Mouse (Mus musculus) stomach, embryonic 14.5 days (tissue): Measurements from ENCODE around the gene Atrnl1. TPM values are rescaled to one million over a fixed set of nuclear protein-coding genes. Genes with fewer than 3 reads are reported as not detected.
"Not testable (repeated sequence)": the region's sequence is repeated elsewhere in the genome, so short reads cannot be mapped to it uniquely, and the experiment has no call there.

Experiments
- ATAC-seq: fragments of 200-750 bp; cut with Nextera tagmentation; 2 replicates; pipeline ENCODE4 v1.8.0; 2017; ENCODE audit warnings: low read depth, moderate TSS enrichment; ENCODE audit not compliant: insufficient number of reproducible peaks, insufficient read depth, low FRiP score
- H3K27ac ChIP-seq: fragments of 300-500 bp; sonication (generic); 2 replicates; pipeline ENCODE4 v1.5.1; 2014; ENCODE audit warnings: mild to moderate bottlenecking, low read length, moderate library complexity, mixed read lengths
- H3K27me3 ChIP-seq: fragments of 300-500 bp; sonication (generic); 2 replicates; pipeline ENCODE4 v1.6.1; 2014; ENCODE audit warnings: low read length, control low read depth, mixed read lengths; ENCODE audit not compliant: control insufficient read depth, insufficient read depth
- H3K36me3 ChIP-seq: fragments of 300-500 bp; sonication (generic); 2 replicates; pipeline ENCODE4 v1.6.1; 2014; ENCODE audit warnings: mild to moderate bottlenecking, control low read depth, low read length, moderate library complexity, mixed read lengths; ENCODE audit not compliant: control insufficient read depth, insufficient read depth
- H3K4me1 ChIP-seq: fragments of 300-500 bp; sonication (generic); 2 replicates; pipeline ENCODE4 v1.6.1; 2014; ENCODE audit warnings: low read length, control low read depth, mixed read lengths; ENCODE audit not compliant: control insufficient read depth, insufficient read depth
- H3K4me2 ChIP-seq: fragments of 300-500 bp; sonication (generic); replicated peaks from 2 replicates; pipeline ENCODE4 v1.6.1; 2014; ENCODE audit warnings: low read depth, low read length, control low read depth
- H3K4me3 ChIP-seq: fragments of 300-500 bp; sonication (generic); 2 replicates; pipeline ENCODE4 v1.5.1; 2014; ENCODE audit warnings: low read depth, low read length, control low read depth
- H3K9ac ChIP-seq: fragments of 300-500 bp; sonication (generic); replicated peaks from 2 replicates; pipeline ENCODE4 v1.6.1; 2014; ENCODE audit warnings: low read depth, mild to moderate bottlenecking, control low read depth, low read length, moderate library complexity, mixed read lengths
- H3K9me3 ChIP-seq: fragments of 300-500 bp; sonication (generic); 2 replicates; pipeline ENCODE4 v1.6.1; 2016; ENCODE audit warnings: low read depth, low read length, control low read depth; ENCODE audit not compliant: control insufficient read depth
- WGBS: fragments of 180-500 bp; shearing (Covaris S2); extraction: QIAGEN DNeasy Blood & Tissue Kit; methylation state at CpG from one replicate; pipeline ENCODE4 v1.1.7; 2014; 5-methylcytosine and 5-hydroxymethylcytosine counted together
- polyA plus RNA-seq: library from polyadenylated mRNA; unstranded; fragments of >200 nt; fragmentation: Nextera tagmentation; extraction: Ambion mirVana; gene quantifications from 2 replicates; pipeline ENCODE4 v1.2.1, GENCODE M21; 2014

The Atrnl1 gene
- polyA plus RNA-seq, 1 experiment from 2014 or later, result 8.2 TPM

- WGBS, result 59% methylated on average over 10 of the region's 10 CpGs
- Histone ChIP-seq H3K4me1 (no peaks in the 10 kb centered on the region), H3K9ac (no peak overlapping the region), H3K27ac (no peak overlapping the region), H3K9me3 (no peaks in the 10 kb centered on the region), H3K4me2 (no peak overlapping the region), H3K36me3 (no peaks in the 10 kb centered on the region; the same call in 1 of the 2 replicates), H3K4me3 (no peak overlapping the region), H3K27me3 (no peaks in the 10 kb centered on the region)
- no peak for ATAC-seq
Observed at GRCm38 (mm10) chr19:57988559-57989093, 377.8 kb downstream of the Atrnl1 start.

GRCm38 (mm10) chr19:57991099-57991760, 380.4 kb downstream of the Atrnl1 start:
- H3K4me1 ChIP-seq, result no peaks in the 10 kb centered on the region
- no peak overlapping the region for H3K9ac ChIP-seq
- H3K27me3 ChIP-seq, result no peaks in the 10 kb centered on the region
- WGBS, result 88% methylated on average over 14 of the region's 14 CpGs
- H3K4me3 ChIP-seq, result no peak overlapping the region
- no peaks in the 10 kb centered on the region for H3K9me3 ChIP-seq
- no peaks in the 10 kb centered on the region; the same call in 1 of the 2 replicates for H3K36me3 ChIP-seq
- no peak overlapping the region for H3K27ac ChIP-seq
- H3K4me2 ChIP-seq, result no peak overlapping the region
- no peak for ATAC-seq

- WGBS, result 91% methylated on average over 15 of the region's 15 CpGs
- H3K9ac ChIP-seq, H3K4me1 ChIP-seq, H3K4me2 ChIP-seq, H3K9me3 ChIP-seq, H3K4me3 ChIP-seq, H3K27me3 ChIP-seq, H3K27ac ChIP-seq, H3K36me3 ChIP-seq, ATAC-seq: not testable (repeated sequence)
Observed at GRCm38 (mm10) chr19:57994174-57994833, 383.5 kb downstream of the Atrnl1 start.

DNA sequence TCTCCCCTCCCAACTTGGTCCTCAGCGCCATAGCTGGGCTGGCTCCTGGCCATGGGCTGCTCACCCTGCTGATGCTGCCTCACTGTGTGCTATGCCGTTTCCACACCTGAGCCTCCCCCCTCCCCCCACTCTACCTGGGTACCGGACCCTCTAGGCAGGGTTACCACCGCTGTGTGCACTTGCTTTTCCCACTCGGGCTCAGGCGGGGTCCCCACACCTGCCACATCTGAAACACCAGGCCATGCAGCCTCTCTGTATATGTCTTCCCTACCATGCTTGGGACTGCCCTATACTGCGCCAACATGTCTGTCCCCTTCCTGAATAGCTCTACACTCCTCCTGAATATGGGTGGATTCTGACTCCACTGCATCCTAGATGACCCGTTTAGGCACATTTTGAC, 384.2 kb downstream of the Atrnl1 start:
- H3K4me1 ChIP-seq, result no peaks in the 10 kb centered on the region
- no peak overlapping the region for H3K4me3 ChIP-seq
- ATAC-seq, result no peak
- 94% methylated on average over 8 of the region's 8 CpGs for WGBS
- H3K9ac ChIP-seq, result no peak overlapping the region
- H3K4me2 ChIP-seq, result no peak overlapping the region
- no peaks in the 10 kb centered on the region for H3K36me3 ChIP-seq
- no peak overlapping the region for H3K27ac ChIP-seq
- H3K9me3 ChIP-seq, result no peaks in the 10 kb centered on the region
- H3K27me3 ChIP-seq, result no peaks in the 10 kb centered on the region

GRCm38 (mm10) chr19:57997961-57998360, 387.1 kb downstream of the Atrnl1 start:
- no peaks in the 10 kb centered on the region for H3K9me3 ChIP-seq
- H3K27me3 ChIP-seq, result no peaks in the 10 kb centered on the region
- no peak overlapping the region for H3K4me3 ChIP-seq
- H3K36me3 ChIP-seq, result no peaks in the 10 kb centered on the region
- H3K4me1 ChIP-seq, result no peaks in the 10 kb centered on the region
- no peak overlapping the region for H3K9ac ChIP-seq
- no peak overlapping the region for H3K4me2 ChIP-seq
- no peak for ATAC-seq
- H3K27ac ChIP-seq, result no peak overlapping the region
- 48% methylated on average over 4 of the region's 4 CpGs for WGBS

DNA sequence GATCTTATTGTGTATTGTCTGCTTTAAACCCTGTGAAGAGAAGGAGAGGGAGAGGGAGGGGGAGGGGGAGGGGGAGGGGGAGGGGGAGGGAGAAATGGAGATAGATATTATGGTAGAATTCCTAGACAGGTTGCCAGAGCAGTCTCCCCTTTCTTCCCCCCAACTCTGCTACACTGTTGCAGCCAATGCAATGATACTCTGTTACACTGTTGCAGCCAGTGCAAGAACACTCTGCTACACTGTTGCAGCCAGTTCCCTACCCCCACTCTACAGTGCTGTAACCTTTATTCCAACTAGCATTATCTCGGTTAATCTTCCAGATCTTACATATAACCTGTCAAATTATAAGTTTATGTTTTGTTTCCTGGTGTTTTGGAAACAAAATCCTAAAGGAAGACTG, 400.8 kb downstream of the Atrnl1 start:
- no peaks in the 10 kb centered on the region for H3K36me3 ChIP-seq
- no peak overlapping the region for H3K4me2 ChIP-seq
- H3K27me3 ChIP-seq, result no peaks in the 10 kb centered on the region
- no peak overlapping the region for H3K4me3 ChIP-seq
- H3K4me1 ChIP-seq, result no peaks in the 10 kb centered on the region
- WGBS, result 76% methylated on average over 1 of the region's 1 CpGs
- no peak for ATAC-seq
- no peak overlapping the region for H3K27ac ChIP-seq
- H3K9ac ChIP-seq, result no peak overlapping the region
- no peaks in the 10 kb centered on the region for H3K9me3 ChIP-seq

- no peaks in the 10 kb centered on the region for H3K4me1 ChIP-seq
- H3K27ac ChIP-seq, result no peak overlapping the region
- no peak overlapping the region for H3K9ac ChIP-seq
- H3K4me3 ChIP-seq, result no peak overlapping the region
- 87% methylated on average over 6 of the region's 6 CpGs for WGBS
- no peaks in the 10 kb centered on the region for H3K36me3 ChIP-seq
- no peak for ATAC-seq
- no peaks in the 10 kb centered on the region for H3K27me3 ChIP-seq
- H3K9me3 ChIP-seq, result no peaks in the 10 kb centered on the region
- H3K4me2 ChIP-seq, result no peak overlapping the region
Observed at GRCm38 (mm10) chr19:58015741-58016140, 404.9 kb downstream of the Atrnl1 start.

- H3K4me3 ChIP-seq, result no peak overlapping the region
- H3K36me3 ChIP-seq, result no peaks in the 10 kb centered on the region
- H3K4me1 ChIP-seq, result no peaks in the 10 kb centered on the region
- no peak overlapping the region for H3K27ac ChIP-seq
- H3K4me2 ChIP-seq, result no peak overlapping the region
- H3K9ac ChIP-seq, result no peak overlapping the region
- ATAC-seq, result no peak
- H3K27me3 ChIP-seq, result no peaks in the 10 kb centered on the region
- WGBS, result 84% methylated on average over 9 of the region's 9 CpGs
- no peaks in the 10 kb centered on the region for H3K9me3 ChIP-seq
Observed at GRCm38 (mm10) chr19:58016561-58017453, 406.0 kb downstream of the Atrnl1 start.
